Mouse (Mus musculus): Measurements from ENCODE around the gene Tiam2.
A peak's percentile ranks its signal among the peaks of the same experiment; 100 is the strongest.

Gene Tiam2

DNA sequence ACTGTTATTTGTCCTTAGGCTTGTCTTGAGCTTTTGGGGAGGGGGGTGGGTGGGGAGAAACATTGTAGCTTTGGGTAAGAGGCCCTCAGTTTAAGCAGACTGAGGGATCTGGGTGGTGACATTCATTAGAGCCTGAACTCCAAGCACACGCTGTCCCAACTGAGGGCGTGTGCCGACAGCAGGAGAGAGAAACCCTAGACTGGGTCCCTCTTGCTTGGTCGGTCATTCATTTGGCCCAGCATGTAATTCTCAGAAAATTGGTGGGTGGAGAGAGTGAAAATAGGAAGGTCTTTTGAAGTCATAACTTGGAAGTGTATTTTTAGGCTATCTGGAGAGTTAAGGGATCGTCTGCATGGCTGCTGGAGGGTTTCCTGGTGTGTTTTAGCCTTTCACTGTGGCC, 71.5 kb downstream of the Tiam2 start:
- no peak for DNase-seq

DNA sequence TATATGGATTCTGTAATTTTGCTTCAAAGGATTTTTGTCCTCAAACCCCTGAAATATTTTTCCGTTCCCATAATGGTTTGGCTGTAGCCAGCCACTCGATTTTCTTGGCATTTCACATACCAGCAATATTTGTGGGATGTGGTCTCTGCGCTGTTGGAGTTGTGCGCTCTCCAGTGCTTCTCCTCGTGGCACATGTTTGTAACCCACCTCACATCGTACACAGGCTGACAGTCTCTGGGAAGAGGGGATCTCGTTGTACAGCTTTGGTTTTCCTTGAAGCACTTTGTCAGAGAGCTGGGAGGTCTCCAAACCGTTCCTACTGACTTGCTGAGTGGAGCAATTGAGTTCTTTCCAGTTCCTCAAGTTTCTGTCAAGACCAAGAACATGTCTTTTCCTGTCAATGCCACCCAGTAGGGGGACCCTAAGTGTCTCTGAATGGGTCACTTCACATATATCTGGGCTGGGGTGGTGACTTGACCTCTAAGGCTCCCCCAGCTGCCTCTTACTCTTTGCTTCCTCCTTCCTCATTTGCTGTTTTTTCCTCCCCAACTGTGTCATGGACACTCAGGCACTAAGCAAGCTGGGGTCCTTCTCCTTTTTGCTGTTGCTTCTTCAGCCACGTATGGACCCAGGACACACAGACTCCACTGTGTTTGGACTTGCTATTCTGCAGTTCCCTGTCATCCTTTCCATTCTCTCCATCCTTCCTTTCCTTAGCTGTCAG, 79.1 kb downstream of the Tiam2 start:
- no peak for DNase-seq

GRCm38 (mm10) chr17:3407051-3407450, 80.7 kb downstream of the Tiam2 start:
- no peak for DNase-seq

DNA sequence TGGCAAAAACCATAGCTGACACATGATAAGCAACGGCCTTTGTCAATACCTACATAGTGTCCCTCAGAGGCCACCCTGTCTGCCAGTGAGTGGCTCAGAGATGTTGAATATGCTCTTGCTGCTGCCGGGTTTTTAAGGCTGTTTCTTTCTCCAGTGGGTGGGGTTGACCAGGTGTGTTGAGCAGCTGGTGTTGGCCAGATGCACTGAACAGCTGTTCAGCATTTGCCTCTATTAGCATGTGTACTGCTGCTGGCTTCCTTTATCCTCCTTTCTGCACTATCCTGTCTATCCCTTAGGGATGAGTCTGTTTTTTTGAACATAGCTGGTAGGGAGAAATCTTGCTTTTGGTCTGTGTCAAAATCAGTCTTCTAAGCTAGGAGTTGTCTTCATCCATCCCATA, 83.9 kb downstream of the Tiam2 start:
- DNase-seq = no peak

DNA sequence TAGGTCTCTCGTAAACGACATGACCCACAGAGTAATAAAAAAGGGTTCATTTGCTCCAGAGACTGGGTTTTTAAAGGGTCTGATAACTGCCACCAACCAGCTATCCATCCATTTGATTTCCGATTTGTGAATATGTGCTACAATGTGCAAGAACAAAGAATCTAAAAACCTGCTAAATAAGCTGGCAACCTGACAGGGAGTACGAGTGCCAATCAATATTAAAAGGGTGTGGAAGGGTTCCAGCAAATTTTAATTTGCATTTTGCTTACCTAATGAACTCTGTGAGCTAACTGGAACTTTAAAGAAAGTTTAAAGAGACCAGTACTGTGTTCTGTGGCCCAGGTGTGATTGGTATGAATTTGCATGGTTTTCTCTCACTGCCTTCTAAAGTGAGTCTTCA, 86.4 kb downstream of the Tiam2 start:
- DNase-seq = no peak

- peak; percentile 44 to 58 for DNase-seq
These were observed 89.2 kb downstream of the Tiam2 start for GRCm38 (mm10) chr17:3415580-3415979.

DNA sequence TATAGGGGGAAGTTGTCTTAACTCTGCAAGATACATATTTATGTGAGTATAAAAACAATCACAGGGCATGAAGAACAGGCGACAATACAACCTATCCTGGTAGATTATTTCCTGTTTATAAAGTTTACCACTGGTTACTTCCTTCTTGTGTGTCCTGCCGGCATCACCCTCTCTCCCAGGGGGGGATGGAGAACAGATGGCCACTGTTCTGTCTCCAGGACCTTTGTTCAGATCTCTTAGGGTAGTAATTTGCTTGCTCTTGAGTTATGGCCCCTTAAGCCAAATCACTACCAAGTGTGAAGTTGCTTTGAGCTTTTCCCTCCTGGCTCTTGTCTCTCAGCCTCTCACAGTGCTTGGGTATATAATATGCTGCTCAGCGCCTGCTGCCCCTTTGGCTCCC, 90.0 kb downstream of the Tiam2 start:
- no peak for DNase-seq

- DNase-seq = no peak
These were observed 93.1 kb downstream of the Tiam2 start for GRCm38 (mm10) chr17:3419368-3419928.

DNA sequence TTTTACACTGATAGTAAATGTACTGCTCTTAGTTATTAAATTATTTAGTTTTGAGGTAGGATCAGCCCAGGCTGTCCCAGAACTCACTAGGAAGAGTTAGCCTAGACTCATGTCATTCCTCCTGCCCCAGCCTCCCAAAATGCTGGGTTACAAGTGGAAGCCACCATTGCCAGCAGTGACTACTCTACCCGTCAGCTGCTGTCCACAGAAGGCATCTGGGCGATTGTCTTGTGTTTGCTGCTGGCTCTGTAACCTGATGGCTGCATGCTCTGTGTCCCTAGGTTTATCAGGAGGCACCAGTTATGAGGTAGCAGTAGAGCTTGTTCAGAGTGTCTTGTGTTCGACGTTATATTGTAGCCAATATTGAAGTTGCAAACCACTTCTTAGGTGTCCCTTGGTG, 93.8 kb downstream of the Tiam2 start:
- no peak for DNase-seq

DNA sequence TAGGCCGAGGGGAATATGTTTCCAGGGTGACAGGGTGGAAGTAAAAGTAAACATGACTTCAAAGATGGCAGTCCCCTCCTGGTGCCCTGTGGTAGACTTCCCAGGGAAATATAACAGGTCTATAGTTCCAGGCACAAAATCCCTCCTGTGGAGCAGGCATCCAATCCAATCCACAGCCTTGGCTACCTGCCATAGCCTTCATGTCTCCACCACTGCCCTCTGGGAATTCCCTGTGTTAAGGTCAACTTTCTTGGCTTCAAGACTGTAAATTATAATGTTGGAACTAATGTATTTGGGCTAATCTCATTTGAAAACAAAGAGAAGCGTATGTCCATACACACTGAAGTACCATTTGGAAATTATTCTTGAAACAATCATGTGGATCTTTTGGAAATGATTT, 97.0 kb downstream of the Tiam2 start:
- peak in 1 of 2 experiments; percentile 39 for DNase-seq

DNA sequence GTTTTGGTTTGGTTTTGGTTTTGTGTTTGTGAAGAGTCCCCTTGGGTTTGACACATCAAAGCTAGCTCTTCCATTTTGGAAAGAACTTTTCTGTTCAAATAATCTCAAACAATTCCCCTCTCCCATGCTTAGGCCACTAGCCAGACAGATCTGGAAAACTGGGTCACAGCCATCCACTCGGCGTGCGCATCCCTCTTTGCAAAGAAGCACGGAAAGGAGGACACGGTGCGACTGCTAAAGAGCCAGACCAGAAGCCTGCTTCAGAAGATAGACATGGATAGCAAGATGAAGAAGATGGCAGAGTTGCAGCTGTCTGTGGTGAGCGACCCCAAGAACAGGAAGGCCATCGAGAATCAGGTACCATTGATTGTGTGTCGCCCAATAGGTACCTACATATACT, 102.3 kb downstream of the Tiam2 start:
- DNase-seq = no peak

DNA sequence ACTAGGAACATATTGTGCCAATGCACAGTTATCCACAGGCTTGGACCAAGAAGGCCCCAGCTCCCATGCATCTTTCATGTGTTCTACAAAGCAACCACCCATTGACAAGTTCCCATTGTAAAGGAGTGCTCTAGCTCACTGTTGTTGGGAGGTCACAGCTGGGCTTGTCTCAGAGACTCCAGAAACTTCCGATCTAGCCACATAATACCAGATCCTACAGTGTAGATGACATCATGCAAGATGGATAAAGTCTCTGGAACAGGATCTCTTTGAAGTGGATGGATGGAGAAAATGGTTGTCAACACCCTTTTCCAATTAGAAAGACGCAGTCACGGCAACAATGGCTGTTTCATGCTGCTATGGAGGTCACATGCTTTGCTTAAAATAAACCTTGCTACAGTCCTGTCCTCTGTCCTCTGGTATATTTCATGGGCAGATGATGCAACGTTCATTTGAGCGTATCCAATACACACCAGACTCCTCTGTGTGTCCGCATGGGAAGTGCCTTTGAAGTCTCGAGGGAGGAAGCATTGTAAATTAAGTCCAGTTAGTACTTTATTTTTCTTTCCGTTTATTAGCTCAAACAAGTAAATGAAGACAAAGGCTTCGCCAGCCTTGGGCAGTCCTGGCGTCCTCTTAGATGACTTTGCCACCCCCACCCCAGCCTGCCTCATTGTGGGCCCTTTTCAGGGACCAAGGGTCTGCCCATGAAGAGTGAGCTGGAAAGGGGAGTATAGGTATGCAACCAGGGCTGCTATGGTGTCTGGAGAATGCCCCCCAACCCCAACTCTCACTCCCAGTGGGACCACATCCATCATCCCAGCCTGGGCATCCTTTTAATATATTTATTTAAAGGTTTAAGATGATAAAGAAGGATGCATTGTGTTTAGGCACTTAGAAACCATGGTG, 106.5 kb downstream of the Tiam2 start:
- DNase-seq = no peak

- no peak for DNase-seq
These were observed 107.3 kb downstream of the Tiam2 start for GRCm38 (mm10) chr17:3433521-3434271.

DNA sequence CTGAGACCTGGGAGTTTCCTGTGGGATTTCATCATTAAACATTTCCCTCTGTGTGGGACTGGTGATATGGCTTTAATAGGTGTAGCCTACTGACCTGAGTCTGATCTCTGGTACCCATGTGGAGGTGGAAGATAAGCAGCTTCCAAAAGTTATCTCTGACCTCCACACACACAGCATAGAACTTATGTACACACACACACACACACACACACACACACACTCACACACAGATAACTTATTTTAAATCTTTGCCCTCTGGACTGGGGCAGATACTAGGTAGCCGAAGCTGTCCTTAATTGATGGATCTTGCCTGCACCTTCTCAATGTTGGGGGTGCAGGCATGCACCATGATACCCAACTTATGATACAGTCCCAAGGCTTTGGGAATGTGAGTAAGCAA, 108.9 kb downstream of the Tiam2 start:
- no peak for DNase-seq

DNA sequence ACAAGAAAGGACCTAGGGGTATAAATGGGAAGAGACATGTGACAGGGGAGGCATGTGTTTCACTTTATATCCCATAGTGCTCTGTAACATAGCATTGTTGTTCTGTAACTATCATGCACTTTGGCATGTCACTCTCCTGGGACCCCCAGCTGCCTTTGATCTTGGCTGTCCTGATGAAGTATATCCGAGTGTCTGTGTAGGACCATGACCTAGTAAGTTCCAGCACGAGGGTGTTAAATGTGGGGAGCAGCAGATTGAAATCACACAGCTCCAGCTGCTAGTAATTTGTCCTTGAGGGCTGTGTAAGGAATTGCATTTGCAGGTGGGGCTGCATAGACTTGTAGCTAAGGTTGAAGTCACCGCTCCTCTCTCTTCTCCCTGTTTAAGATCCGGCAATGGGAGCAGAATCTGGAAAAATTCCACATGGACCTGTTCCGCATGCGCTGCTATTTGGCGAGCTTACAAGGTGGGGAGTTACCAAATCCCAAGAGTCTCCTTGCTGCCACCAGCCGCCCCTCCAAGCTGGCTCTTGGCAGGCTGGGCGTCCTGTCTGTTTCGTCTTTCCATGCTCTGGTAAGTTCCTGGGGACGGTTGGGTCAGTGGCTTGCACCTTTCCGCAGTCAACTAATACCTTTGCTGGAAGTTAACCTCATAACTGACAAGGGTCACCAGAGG, 110.6 kb downstream of the Tiam2 start:
- DNase-seq = no peak

DNA sequence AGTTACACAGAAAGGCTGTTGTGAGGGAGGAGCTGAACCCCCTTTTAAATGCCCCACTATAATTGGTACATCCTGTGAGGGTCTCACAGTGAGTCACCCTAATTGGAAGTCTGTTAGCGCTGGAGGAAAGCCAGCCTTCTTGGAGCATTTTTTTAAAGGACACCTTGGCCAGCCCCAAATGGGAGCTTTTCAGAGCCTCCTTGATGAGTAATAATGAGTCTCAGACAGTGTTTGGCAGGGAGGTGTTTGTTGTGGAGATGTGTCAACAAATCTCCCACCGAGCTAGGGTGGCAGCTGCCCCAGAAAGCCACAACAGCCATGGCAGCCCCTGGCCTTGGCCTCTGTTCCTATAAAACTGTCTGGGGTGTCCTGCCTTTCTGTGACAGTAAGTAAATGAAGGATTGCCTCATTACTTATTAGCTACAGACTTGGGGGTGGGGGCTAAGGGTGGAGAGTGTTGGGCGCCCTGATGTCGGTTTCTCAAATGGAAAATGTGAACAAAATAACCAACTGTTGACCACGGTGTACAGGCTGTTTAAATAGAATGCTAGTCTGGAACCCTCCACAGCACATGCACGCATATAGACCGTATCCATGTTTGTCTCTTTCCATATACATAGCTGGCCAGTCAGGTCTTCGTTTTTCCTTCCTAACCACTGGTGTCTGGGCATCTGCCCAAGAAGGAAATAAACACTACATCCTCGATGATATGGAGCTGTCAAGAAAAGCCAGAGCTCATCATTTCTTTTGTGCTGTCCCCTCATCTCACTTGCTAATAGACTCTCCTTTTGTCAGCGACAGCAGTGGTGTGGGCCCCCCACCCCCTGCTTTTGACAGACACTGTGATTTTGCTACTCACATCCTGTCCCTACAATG, 116.4 kb downstream of the Tiam2 start:
- no peak for DNase-seq

- peak in 1 of 2 experiments; percentile 46 for DNase-seq
These were observed 120.0 kb downstream of the Tiam2 start for GRCm38 (mm10) chr17:3446191-3446950.

GRCm38 (mm10) chr17:3448725-3449124, 122.4 kb downstream of the Tiam2 start:
- DNase-seq = peak in 1 of 2 experiments; percentile 81

DNA sequence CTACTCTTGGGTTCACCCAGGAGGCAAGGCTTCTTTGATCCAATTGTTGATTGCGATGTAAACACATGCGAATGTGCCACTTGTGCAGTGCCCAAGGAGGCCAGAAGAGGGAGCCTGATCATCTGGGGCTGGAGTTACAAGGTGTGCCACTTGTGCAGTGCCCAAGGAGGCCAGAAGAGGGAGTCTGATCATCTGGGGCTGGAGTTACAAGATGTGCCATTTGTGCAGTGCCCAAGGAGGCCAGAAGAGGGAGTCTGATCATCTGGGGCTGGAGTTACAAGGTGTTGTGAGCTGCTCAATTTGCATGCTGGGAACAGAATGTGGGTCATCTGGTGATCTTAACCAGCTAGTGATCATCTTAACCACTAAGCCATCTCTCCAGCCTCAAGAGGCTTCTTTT, 124.7 kb downstream of the Tiam2 start:
- DNase-seq = peak; percentile 77 to 79

DNA sequence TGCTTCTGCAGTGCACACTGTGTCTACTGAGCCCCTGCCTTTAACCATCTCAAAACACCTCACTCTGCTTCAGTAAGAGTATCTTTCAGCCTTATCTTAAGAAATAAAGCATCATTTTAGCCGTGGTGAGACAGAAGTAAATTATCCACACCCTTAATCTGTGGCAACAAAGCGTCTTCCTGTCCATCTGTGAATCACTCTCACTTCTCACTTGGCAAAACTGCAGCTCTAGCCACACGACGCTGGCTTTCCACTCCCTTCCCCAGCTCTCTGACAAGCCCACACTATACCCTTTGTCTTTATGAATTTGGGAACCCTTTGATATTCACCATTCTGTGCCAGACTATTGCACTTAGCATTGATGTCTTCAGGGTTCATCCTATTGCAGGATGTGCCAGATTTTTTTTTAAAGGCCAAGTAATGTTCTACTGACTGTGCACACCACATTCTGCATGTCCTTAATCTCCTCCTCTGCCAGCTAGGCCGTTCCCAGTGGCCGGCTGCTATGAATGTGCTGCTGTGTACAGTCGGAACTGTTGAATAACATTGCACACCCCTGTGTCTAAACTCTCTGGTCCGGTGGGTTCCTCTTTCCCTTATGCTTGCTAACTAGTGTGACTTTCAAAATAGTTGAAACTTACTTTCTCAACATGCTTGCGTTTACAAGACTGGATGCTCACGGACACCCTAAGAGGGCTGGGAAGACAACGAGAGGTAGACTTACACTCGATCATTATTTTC, 126.4 kb downstream of the Tiam2 start:
- DNase-seq = no peak
